Mouse (Mus musculus): ENCODE data around the gene Cxcl14. TPM values are rescaled to one million over a fixed set of nuclear protein-coding genes. Genes with fewer than 3 reads are reported as not detected.

Cxcl14 gene
- polyA plus RNA-seq, 1 experiment, result 1.7 TPM

DNA sequence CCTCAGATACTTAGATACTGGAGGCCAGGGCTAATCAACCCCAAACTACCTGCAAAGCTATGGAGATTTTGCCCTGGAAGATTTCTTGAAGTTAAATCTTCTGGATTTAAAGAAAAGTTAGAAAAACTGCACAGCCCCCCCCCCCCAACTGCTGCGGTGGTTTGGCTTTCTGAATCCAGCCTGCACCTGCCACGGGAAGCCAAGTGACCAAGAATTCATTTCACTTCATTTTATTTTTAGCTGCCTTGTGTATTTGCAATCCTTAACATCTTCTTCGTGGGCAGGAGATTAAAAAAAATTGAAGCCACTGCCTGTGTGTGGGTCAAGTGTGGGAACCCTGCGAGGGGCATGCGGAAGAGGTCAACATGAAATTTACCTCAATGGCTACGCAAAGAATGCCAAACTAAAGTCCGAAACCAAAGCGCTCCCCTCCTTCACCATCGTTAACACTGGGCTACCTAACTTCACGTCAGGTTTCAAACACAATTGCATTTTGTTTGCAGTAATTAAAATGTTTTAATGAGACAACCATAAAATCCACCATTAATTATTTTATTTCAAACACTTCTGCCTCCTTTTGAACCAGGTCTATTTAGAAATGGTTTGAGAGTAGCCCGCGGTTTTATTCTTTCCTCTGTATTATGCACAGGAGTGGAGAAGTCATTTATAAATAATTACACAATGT is 38.7 kb downstream of the Cxcl14 start:
- no peak overlapping the region for H3K4me3 ChIP-seq (replicated peaks)
- H3K4me1 ChIP-seq, result peaks cover 8% of the 10 kb centered on the region; the same call in 1 of the 2 replicates
- TF ChIP-seq GATA1 (IDR thresholded peaks at IDR 0.05; ENCODE audit: borderline replicate concordance, low read length) (no peak), FLI1 (IDR thresholded peaks at IDR 0.05; ENCODE audit: low read length) (no peak)
- H3K27me3 ChIP-seq (replicated peaks), result peaks cover 100% of the 10 kb centered on the region
- no peaks in the 10 kb centered on the region for H3K36me3 ChIP-seq (replicated peaks; ENCODE audit: low read length)
- peaks cover 2% of the 10 kb centered on the region; the same call in 1 of the 2 replicates for H3K9me3 ChIP-seq

DNA sequence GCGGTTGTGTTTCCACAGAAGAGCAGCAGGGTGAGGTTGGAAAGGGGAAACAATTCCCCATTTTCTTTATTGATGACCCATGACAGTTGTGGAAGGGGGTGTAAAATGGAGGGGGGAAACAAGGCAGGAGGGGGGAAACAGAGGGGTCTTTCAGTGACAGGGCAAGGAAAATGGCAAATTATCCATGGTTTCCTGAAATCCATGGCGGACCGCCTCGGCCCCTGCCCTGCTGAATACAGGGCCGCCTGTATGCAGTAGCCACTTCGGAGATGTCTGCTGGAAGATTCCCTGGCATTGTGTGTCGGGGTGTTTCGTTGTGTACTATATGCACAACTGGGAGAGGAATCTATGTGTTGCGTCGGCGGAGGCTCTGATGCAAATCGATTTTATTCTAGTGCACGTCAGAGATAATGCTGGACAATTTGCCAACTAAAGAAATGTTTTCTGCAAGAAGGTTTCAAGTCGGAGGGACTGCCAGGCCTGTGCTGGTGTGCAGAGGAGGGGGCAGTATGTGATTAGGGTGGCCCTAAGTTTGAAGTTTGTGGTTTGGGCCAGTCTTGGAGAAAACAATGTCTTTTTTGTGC is 39.5 kb downstream of the Cxcl14 start:
- Histone ChIP-seq H3K27me3 (replicated peaks) (peaks cover 100% of the 10 kb centered on the region), H3K4me1 (peaks cover 11% of the 10 kb centered on the region), H3K36me3 (replicated peaks; ENCODE audit: low read length) (no peaks in the 10 kb centered on the region), H3K4me3 (replicated peaks) (no peak overlapping the region), H3K9me3 (peaks cover 2% of the 10 kb centered on the region; the same call in 1 of the 2 replicates)
- TF ChIP-seq GATA1 (IDR thresholded peaks at IDR 0.05; ENCODE audit: borderline replicate concordance, low read length), result no peak
- TF ChIP-seq FLI1 (IDR thresholded peaks at IDR 0.05; ENCODE audit: low read length), result no peak

DNA sequence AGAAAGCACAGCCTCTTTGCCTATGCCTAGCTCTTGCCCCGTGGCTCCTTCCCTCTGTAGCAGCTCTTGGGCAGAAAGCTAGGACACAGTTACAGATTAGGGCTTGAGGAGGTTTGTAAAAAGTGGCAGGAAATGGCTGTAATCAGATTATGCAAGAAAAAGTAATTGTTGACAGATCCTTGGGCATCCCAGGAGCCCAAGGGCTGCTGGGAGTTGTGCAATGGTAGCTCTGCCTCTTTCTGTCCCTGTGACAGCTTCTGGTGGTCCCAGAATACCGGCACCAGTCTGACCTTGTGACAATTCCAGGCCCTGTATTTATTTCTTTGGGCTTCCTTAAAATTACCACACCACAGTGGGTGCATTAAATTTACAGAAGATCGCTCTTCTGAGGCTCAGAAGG is 43.0 kb downstream of the Cxcl14 start:
- H3K9me3 ChIP-seq, result peaks cover 8% of the 10 kb centered on the region; the same call in 1 of the 2 replicates
- no peak overlapping the region for H3K4me3 ChIP-seq (replicated peaks)
- H3K4me1 ChIP-seq, result peaks cover 13% of the 10 kb centered on the region
- H3K27me3 ChIP-seq (replicated peaks), result peaks cover 99% of the 10 kb centered on the region
- H3K36me3 ChIP-seq (replicated peaks; ENCODE audit: low read length), result no peaks in the 10 kb centered on the region
- TF ChIP-seq GATA1 (IDR thresholded peaks at IDR 0.05; ENCODE audit: borderline replicate concordance, low read length) (no peak), FLI1 (IDR thresholded peaks at IDR 0.05; ENCODE audit: low read length) (no peak)

DNA sequence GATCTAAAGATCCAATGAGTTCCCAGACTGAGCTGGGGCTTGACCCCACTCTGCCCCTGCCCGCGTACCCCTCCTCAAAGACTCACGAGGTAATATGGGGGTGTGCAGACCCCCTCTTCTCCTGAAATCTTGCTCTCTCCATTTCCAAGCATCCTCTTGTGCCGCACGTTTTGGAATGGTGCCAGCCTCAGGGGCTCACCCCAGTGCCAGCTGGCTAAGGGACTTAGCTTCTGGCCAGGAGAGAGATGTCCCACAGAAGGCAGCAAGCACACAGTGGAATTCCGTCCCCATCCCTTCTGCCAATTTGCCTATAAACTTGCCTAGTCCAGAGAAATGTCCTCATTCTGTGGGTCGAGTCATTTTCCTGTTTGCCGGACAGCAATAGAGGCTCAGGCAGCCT is 43.6 kb downstream of the Cxcl14 start:
- TF ChIP-seq GATA1 (IDR thresholded peaks at IDR 0.05; ENCODE audit: borderline replicate concordance, low read length) (no peak), FLI1 (IDR thresholded peaks at IDR 0.05; ENCODE audit: low read length) (no peak)
- Histone ChIP-seq H3K9me3 (peaks cover 8% of the 10 kb centered on the region; the same call in 1 of the 2 replicates), H3K4me3 (replicated peaks) (no peak overlapping the region), H3K27me3 (replicated peaks) (peaks cover 98% of the 10 kb centered on the region), H3K36me3 (replicated peaks; ENCODE audit: low read length) (no peaks in the 10 kb centered on the region), H3K4me1 (peaks cover 13% of the 10 kb centered on the region)

DNA sequence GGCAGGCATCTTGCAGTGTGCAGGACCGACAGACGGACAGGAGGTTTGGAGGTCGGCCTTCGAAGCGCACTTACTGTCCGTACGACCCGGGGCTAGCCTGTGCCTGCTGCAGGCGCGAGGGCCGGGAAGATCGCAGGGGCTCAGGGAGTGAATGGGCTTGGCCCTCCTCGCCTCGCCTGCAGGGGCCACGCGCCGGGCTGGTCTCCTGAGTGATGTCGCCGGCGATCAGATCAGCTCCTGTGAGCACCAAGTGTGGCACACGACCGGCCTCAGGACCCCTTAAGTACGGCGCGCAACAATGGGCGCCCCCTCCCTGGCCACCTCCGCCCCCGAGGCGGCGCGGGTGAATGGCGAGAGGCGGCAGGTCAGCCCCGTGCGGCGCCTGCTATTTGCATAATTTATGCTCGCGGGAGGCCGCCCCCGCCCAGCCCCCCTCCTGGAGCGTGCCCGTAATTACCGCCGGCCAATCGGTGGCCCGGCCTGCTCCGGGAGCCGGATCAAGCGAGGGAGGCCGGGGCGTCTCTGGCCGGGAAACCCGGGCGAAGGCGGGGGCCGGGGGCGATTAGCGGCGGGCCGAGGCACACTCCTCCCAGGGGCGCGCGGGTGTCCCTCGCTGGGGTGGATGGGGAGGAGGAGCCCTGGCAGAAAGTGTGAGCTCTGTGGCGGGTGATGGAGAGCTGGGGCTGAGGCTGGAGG is 44.3 kb downstream of the Cxcl14 start, which contains the start of gene Neurog1:
Neurog1 (minus strand) TSS at position 240 of the 696 bp plus-strand sequence.
- Histone ChIP-seq H3K36me3 (replicated peaks; ENCODE audit: low read length) (no peaks in the 10 kb centered on the region), H3K4me3 (replicated peaks) (peak within 1 kb of the TSS; percentile 5), H3K9me3 (peaks cover 8% of the 10 kb centered on the region; the same call in 1 of the 2 replicates), H3K27me3 (replicated peaks) (peaks cover 98% of the 10 kb centered on the region), H3K4me1 (peaks cover 13% of the 10 kb centered on the region)
- no peak for TF ChIP-seq FLI1 (IDR thresholded peaks at IDR 0.05; ENCODE audit: low read length)
- TF ChIP-seq GATA1 (IDR thresholded peaks at IDR 0.05; ENCODE audit: borderline replicate concordance, low read length), result no peak

DNA sequence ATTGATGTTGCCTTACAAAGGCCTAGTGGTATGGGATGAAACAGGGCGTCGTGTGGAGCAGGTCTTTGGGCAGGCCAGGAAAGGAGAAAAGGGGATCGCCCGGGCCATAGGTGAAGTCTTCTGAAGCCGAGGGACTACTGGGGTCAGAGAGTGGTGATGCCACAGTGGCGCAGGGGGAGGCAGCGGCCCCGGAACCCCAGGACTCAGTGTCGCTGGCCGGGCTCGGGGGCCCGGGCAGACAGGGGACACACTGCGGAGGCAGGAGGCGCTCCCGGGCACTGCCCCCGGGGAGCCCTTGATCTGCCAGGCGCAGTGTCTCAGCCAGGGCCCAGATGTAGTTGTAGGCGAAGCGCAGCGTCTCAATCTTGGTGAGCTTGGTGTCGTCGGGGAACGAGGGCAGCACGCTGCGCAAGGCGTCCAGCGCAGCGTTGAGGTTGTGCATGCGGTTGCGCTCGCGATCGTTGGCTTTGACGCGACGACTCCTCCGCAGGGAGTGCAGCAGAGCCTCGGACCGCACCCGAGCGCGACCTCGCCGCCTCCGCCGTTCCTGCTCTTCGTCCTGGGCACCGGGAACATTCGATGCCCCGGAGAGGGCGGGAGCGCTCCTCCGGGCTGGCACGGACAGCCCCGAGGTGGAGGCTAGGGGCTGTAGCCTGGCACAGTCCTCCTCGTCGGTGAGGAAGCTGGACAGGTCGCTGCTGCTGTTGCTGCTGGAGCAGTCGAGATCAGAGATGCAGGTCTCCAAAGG is 45.0 kb downstream of the Cxcl14 start:
- H3K27me3 ChIP-seq (replicated peaks), result peaks cover 98% of the 10 kb centered on the region
- peaks cover 13% of the 10 kb centered on the region for H3K4me1 ChIP-seq
- TF ChIP-seq FLI1 (IDR thresholded peaks at IDR 0.05; ENCODE audit: low read length) (no peak), GATA1 (IDR thresholded peaks at IDR 0.05; ENCODE audit: borderline replicate concordance, low read length) (no peak)
- H3K4me3 ChIP-seq (replicated peaks), result no peak overlapping the region
- peaks cover 8% of the 10 kb centered on the region; the same call in 1 of the 2 replicates for H3K9me3 ChIP-seq
- no peaks in the 10 kb centered on the region for H3K36me3 ChIP-seq (replicated peaks; ENCODE audit: low read length)

DNA sequence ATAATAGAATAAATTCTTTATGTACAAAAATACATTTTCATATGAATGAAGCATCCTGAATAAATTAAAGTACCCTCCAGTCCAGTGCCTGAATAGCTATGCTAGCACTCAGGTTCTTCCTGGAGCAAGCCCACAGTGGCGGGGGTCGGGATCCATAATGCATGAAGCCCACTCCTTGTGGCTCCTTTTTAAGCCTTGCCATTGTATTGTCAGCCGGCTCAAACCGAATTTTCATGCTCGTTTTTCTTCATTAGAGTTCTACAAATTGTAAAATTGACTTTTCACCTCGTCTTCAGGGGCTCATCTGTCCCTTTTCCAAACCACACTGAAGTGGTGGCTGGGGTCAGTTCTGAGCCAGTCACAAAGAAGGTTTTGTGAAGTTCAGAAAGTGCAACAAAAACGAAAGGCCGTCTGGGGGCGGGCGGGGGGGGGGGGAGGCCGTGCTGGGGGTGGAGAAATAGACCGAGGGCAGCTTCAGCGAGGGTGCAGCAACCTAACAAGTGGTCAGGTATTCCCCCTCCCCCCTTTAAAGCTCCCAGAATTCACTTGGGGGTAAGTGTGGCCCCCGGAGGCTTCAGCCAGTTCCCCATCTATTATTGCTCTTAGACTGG is 45.7 kb downstream of the Cxcl14 start:
- no peak for TF ChIP-seq GATA1 (IDR thresholded peaks at IDR 0.05; ENCODE audit: borderline replicate concordance, low read length)
- no peak for TF ChIP-seq FLI1 (IDR thresholded peaks at IDR 0.05; ENCODE audit: low read length)
- Histone ChIP-seq H3K9me3 (peaks cover 8% of the 10 kb centered on the region; the same call in 1 of the 2 replicates), H3K36me3 (replicated peaks; ENCODE audit: low read length) (no peaks in the 10 kb centered on the region), H3K27me3 (replicated peaks) (peaks cover 98% of the 10 kb centered on the region), H3K4me3 (replicated peaks) (no peak overlapping the region), H3K4me1 (peaks cover 13% of the 10 kb centered on the region)

DNA sequence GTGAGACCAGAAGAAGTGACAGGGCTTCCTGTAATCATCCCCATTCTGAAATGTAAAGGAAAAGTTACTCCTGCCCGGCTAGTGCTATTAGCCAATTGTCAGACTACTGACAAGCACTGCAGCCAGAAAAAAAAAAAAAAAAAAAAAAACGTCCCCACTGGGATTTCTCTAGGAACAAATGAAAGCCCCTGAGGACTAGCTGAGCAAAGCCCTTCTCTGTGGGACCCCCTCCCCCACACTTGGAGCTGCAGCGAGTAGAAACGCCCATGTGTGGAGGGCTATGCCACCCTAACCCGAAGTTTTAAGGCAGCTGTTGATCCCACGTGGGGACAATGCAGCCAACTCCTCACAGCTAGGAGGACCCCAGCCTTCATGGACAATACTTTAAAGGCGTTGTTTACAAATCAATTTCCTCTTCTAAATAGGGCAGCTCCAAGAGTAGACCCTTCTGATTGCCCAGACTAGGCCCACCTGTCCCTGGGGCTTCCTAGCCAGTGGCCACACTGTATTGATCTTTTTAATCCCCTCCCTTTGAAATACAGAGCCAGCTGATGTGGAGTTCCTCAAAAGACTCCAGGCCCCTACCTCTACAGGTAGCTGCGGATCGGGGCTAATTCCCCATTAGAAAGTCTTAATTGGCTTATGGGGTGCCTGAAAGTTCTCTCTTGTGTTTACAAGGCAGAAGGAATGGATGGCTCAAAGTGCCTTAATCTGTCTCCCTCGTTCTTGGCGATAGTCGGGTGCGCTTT is 46.6 kb downstream of the Cxcl14 start:
- Histone ChIP-seq H3K4me3 (replicated peaks) (no peak overlapping the region), H3K36me3 (replicated peaks; ENCODE audit: low read length) (no peaks in the 10 kb centered on the region), H3K4me1 (peaks cover 10% of the 10 kb centered on the region), H3K9me3 (peaks cover 8% of the 10 kb centered on the region; the same call in 1 of the 2 replicates), H3K27me3 (replicated peaks) (peaks cover 89% of the 10 kb centered on the region)
- TF ChIP-seq GATA1 (IDR thresholded peaks at IDR 0.05; ENCODE audit: borderline replicate concordance, low read length) (no peak), FLI1 (IDR thresholded peaks at IDR 0.05; ENCODE audit: low read length) (no peak)
